Mouse (Mus musculus) megakaryocyte, embryonic 14.5 days (primary cell): ENCODE data around the gene Pmel.

ENCODE experiments used
- FLI1 ChIP-seq: IDR thresholded peaks from 2 replicates; pipeline ENCODE4 v1.6.1; 2012; ENCODE audit warnings: low read length, inconsistent platforms, mixed read lengths
- GATA1 ChIP-seq: IDR thresholded peaks from 3 replicates; pipeline ENCODE4 v1.6.1; 2012; ENCODE audit warnings: mixed read lengths, low read length, inconsistent platforms, borderline replicate concordance

- TF ChIP-seq GATA1 = no peak
- TF ChIP-seq FLI1 = no peak
Observed at GRCm38 (mm10) chr10:128665806-128666205, 38.2 kb upstream of the Pmel start.
